Mouse (Mus musculus) common myeloid progenitor, adult 5-6 weeks (primary cell): Measurements from ENCODE around the gene Trap1. TPM values are rescaled to one million over a fixed set of nuclear protein-coding genes. Genes with fewer than 3 reads are reported as not detected.

ENCODE experiments used
- total RNA-seq: library from RNA; stranded (forward); fragments of 200-1000, 187-1606 nt; gene quantifications from 2 replicates; pipeline ENCODE4 v1.2.3, GENCODE M21; 2017

The Trap1 gene
- total RNA-seq, 1 experiment from 2014 or later = 154 TPM

Other genes starting within 250 kb of the Trap1 start
- not detected in 2 replicates for gene Olfr15, start 246.9 kb downstream of the Trap1 start, total RNA-seq
- 0.73 and 0.87 TPM in 2 replicates for gene Zfp174, start 230.6 kb downstream of the Trap1 start, total RNA-seq
- gene Naa60, start 205.5 kb downstream of the Trap1 start, total RNA-seq = 30.0 and 39.6 TPM in 2 replicates
- 9.1 and 10.3 TPM in 2 replicates for gene Zfp597, start 193.3 kb downstream of the Trap1 start, total RNA-seq
- 0.41 TPM in 1 of 2 replicates, not detected in the other for gene Gm20695, start 193.2 kb downstream of the Trap1 start, total RNA-seq
- gene 1700037C18Rik, start 169.1 kb downstream of the Trap1 start, total RNA-seq = 2.3 TPM in 1 of 2 replicates, not detected in the other
- gene Cluap1, start 169.0 kb downstream of the Trap1 start, total RNA-seq = 51.3 and 55.6 TPM in 2 replicates
- gene Nlrc3, start 101.2 kb downstream of the Trap1 start, total RNA-seq = 4.5 and 5.7 TPM in 2 replicates
- 23.5 and 33.1 TPM in 2 replicates for gene Slx4, start 74.1 kb downstream of the Trap1 start, total RNA-seq
- 0.32 TPM in 1 of 2 replicates, not detected in the other for gene Dnase1, start 40.9 kb downstream of the Trap1 start, total RNA-seq
- gene Crebbp, start 136.2 kb upstream of the Trap1 start, total RNA-seq = 52.6 and 55.2 TPM in 2 replicates